Mouse (Mus musculus) ES-E14 (cell line): Measurements from ENCODE around the gene Pdzd2. TPM values are rescaled to one million over a fixed set of nuclear protein-coding genes. Genes with fewer than 3 reads are reported as not detected.

Experiments
- DNase-seq: peaks from one replicate; pipeline ENCODE4 v3.0.0-alpha.2; 2013; ENCODE audit warnings: low read depth, low spot score
- H3K27ac ChIP-seq: 2 replicates; pipeline ENCODE4 v1.5.1; 2012; ENCODE audit warnings: low read depth, mild to moderate bottlenecking, low read length, moderate library complexity, mixed read lengths; ENCODE audit not compliant: poor library complexity, insufficient read depth, severe bottlenecking
- H3K36me3 ChIP-seq: 2 replicates; pipeline ENCODE4 v1.6.1; 2012; ENCODE audit warnings: mild to moderate bottlenecking, low read length, moderate library complexity, mixed read lengths; ENCODE audit not compliant: control insufficient read depth, poor library complexity, insufficient read depth, severe bottlenecking
- H3K4me1 ChIP-seq, 2 experiments: fragments of 150-350 bp in 1 of 2; sonication (generic) in 1 of 2; 2 replicates each; pipeline ENCODE4 v1.6.1; 2012; ENCODE audit warnings: low read length in 2 of 2, mild to moderate bottlenecking in 1 of 2, mixed read lengths in 1 of 2; ENCODE audit not compliant: control insufficient read depth in 2 of 2, insufficient read depth in 2 of 2, poor library complexity in 1 of 2
- H3K4me3 ChIP-seq, 2 experiments: fragments of 150-350 bp in 1 of 2; sonication (generic) in 1 of 2; 2 replicates each; pipeline ENCODE4 v1.5.1; 2012; ENCODE audit warnings: low read length in 2 of 2, low read depth in 1 of 2, mild to moderate bottlenecking in 1 of 2, mixed read lengths in 1 of 2; ENCODE audit not compliant: insufficient read depth in 1 of 2, poor library complexity in 1 of 2, severe bottlenecking in 1 of 2
- H3K9ac ChIP-seq: 2 replicates; pipeline ENCODE4 v1.6.1; 2012; ENCODE audit warnings: low read depth, mild to moderate bottlenecking, low read length, mixed read lengths; ENCODE audit not compliant: poor library complexity, insufficient read depth, severe bottlenecking
- H3K9me3 ChIP-seq: fragments of 150-350 bp; sonication (generic); 2 replicates; pipeline ENCODE4 v1.6.1; 2012; ENCODE audit warnings: low read depth, mild to moderate bottlenecking, low read length; ENCODE audit not compliant: control insufficient read depth, insufficient read depth
- CHD2 ChIP-seq: IDR thresholded peaks from 2 replicates; pipeline ENCODE4 v1.6.1; 2014; ENCODE audit warnings: mild to moderate bottlenecking, low read depth, low read length, inconsistent platforms
- HCFC1 ChIP-seq: IDR thresholded peaks from 2 replicates; pipeline ENCODE4 v1.6.1; 2012; ENCODE audit warnings: low read length, inconsistent platforms, borderline replicate concordance; ENCODE audit not compliant: insufficient read depth
- MAFK ChIP-seq: IDR thresholded peaks from 2 replicates; pipeline ENCODE4 v1.6.1; 2014; ENCODE audit warnings: mild to moderate bottlenecking, low read depth, low read length, inconsistent platforms; ENCODE audit not compliant: insufficient read depth
- ZC3H11A ChIP-seq: IDR thresholded peaks from 2 replicates; pipeline ENCODE4 v1.6.1; 2012; ENCODE audit warnings: low read depth, mild to moderate bottlenecking, inconsistent platforms, low read length, borderline replicate concordance
- ZNF384 ChIP-seq: IDR thresholded peaks from 2 replicates; pipeline ENCODE4 v1.6.1; 2012; ENCODE audit warnings: low read depth, low read length, inconsistent platforms
- in situ Hi-C, 2 experiments: fragments of 600-800 bp; cut with MboI; formaldehyde crosslinking; loops; one replicate each; pipeline ENCODE4 v1.15.1; 2025; ENCODE audit warnings: low sequenced_read_pairs in 2 of 2, inconsistent platforms in 1 of 2; ENCODE audit not compliant: unreplicated experiment in 2 of 2
- total RNA-seq: library from RNA; depleted of rRNA; stranded (reverse); fragments of 300-350 nt; gene quantifications from 2 replicates; pipeline ENCODE4 v1.2.3, GENCODE M21; 2012

The Pdzd2 gene
- total RNA-seq, 1 experiment, result 6.3 TPM

DNA sequence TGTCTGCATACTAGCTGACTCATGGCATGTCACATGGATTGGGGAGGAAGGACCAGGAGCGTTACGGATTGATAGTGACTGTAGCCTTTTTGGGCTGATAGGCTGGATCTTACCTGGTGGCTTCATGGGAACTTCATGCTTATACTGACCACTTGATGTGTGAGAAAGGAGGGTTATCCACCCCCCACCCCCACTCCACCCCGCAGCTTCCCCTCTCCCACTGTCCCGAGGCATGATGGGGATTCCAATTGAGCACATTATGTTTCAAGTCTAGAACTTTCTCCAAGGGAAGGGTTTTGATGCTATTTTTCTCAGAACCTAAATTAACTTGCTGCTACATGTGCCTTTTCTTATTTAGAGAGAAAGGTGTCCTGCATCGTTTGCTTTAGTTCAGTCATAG, 381.3 kb downstream of the Pdzd2 start:
- Histone ChIP-seq H3K9me3 (no peaks in the 10 kb centered on the region), H3K36me3 (peaks cover 5% of the 10 kb centered on the region), H3K4me3 (no peak overlapping the region), H3K27ac (no peak overlapping the region), H3K9ac (no peak overlapping the region), H3K4me1 (no peaks in the 10 kb centered on the region)
- in situ Hi-C loops, result no loop called here
- no peak for DNase-seq
- TF ChIP-seq ZC3H11A (no peak), ZNF384 (no peak), MAFK (no peak), CHD2 (no peak), HCFC1 (no peak)

DNA sequence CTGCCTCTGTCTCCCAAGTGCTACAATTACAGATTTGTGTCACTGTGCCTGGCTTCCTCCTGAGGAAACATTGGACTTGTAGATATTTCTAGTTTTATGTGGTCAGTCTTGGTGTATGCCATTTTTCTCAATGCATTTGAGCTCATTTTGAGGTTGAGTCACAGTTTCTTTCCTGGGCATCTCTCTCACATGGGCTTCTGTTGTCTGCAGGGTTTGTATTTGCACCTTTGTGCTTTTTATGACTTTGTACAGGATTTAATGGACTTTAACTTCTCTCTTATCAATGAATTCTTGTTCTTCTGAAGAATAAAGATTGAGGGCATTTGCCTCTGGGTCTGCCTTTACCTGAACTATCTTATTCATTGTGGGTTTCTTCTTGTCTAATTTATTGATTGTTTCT, 382.3 kb downstream of the Pdzd2 start:
- TF ChIP-seq ZC3H11A, result no peak
- TF ChIP-seq CHD2, result no peak
- no peak for TF ChIP-seq MAFK
- TF ChIP-seq ZNF384, result no peak
- no peak for TF ChIP-seq HCFC1
- in situ Hi-C loops, result no loop called here
- Histone ChIP-seq H3K4me3 (no peak overlapping the region), H3K9me3 (no peaks in the 10 kb centered on the region), H3K27ac (no peak overlapping the region), H3K4me1 (no peaks in the 10 kb centered on the region), H3K36me3 (peaks cover 8% of the 10 kb centered on the region), H3K9ac (no peak overlapping the region)
- no peak for DNase-seq

DNA sequence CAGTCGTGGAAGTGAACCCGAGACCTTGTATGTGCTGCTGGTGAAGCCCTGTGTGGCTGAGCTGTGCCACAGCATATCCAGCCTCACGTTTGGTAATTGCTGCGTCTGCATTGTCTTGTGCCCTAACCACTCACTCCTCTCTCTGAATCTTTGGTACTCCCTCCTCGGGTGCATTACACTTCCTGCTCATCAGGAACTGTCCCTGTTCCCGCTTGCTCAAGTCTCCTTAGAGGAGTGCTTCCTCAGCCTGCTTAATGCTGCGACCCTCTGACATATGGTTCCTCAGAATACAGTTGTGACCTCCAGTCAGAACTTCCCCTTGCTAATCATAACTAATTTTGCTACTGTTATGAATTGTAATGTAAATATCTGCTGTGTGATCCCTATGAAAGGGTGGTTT, 383.8 kb downstream of the Pdzd2 start:
- in situ Hi-C loops, result no loop called here
- peaks cover 8% of the 10 kb centered on the region for H3K36me3 ChIP-seq

DNA sequence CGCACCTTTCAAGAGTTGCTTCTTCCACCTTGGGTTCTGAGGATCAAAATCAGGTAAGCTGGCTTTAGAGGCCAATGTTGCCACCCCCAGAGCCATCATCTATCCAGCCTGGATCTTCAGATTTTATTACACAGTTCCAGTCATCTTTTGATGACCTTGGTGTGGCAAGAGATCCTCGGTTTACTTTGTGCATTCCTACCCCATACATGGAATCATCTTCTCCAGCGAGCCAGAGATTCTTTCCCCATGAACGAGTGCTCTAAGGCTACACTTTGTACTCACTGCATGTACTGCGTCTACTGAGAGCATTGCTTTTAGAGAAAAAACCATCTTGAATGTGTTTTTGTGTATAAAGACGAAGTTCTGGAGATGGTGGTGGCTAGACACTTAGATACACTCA, 384.5 kb downstream of the Pdzd2 start:
- Histone ChIP-seq H3K27ac (no peak overlapping the region), H3K9me3 (no peaks in the 10 kb centered on the region), H3K4me1 (no peaks in the 10 kb centered on the region), H3K9ac (no peak overlapping the region), H3K4me3 (no peak overlapping the region), H3K36me3 (peaks cover 8% of the 10 kb centered on the region)
- in situ Hi-C loops, result no loop called here
- TF ChIP-seq ZNF384, result no peak
- TF ChIP-seq MAFK, result no peak
- no peak for TF ChIP-seq CHD2
- TF ChIP-seq HCFC1, result no peak
- no peak for TF ChIP-seq ZC3H11A
- no peak for DNase-seq

More for the DNA sequence above, 383.8 kb downstream of the Pdzd2 start:
- TF ChIP-seq HCFC1 (no peak), ZNF384 (no peak), ZC3H11A (no peak), CHD2 (no peak), MAFK (no peak)
- H3K9ac ChIP-seq, result no peak overlapping the region
- no peak for DNase-seq
- no peak overlapping the region for H3K27ac ChIP-seq
- no peaks in the 10 kb centered on the region for H3K4me1 ChIP-seq
- H3K9me3 ChIP-seq, result no peaks in the 10 kb centered on the region
- H3K4me3 ChIP-seq, result no peak overlapping the region

DNA sequence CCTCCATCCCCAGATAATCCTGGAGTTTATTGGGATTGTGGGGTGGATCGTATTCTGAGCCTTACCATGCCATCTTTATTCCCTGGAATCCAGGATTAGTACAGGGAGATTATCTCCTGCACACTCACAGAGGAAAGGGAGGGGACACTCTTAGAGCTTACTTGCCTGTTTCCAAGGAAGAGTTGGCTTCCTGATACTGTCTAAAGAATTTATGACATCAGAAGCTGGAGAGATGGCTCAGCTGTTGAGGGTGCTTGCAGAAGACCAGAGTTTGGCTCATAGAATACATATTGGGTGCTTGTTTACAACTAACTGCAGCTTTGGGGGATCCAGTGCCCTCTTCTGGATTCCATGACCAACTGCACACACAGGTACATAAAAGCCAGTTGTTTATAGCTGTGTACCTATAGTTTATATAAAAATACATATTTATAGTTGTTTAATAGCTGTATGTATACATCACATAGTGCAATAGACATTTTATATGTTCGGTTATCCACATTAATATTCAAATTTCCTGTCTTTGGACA, 385.4 kb downstream of the Pdzd2 start:
- TF ChIP-seq HCFC1, result no peak
- TF ChIP-seq MAFK, result no peak
- TF ChIP-seq CHD2, result no peak
- TF ChIP-seq ZC3H11A, result no peak
- TF ChIP-seq ZNF384, result no peak
- Histone ChIP-seq H3K36me3 (peaks cover 15% of the 10 kb centered on the region), H3K4me3 (no peak overlapping the region), H3K9me3 (no peaks in the 10 kb centered on the region), H3K27ac (no peak overlapping the region), H3K4me1 (no peaks in the 10 kb centered on the region), H3K9ac (no peak overlapping the region)
- DNase-seq, result no peak
- in situ Hi-C loops, result no loop called here
